Mouse (Mus musculus): ENCODE results near the gene Pheta1. TPM values are rescaled to one million over a fixed set of nuclear protein-coding genes. Genes with fewer than 3 reads are reported as not detected.
"Not testable (repeated sequence)": the region's sequence is repeated elsewhere in the genome, so short reads cannot be mapped to it uniquely, and the experiment has no call there.

Gene Pheta1
- polyA plus RNA-seq, 1 experiment from 2014 or later: 10.6 TPM

DNA sequence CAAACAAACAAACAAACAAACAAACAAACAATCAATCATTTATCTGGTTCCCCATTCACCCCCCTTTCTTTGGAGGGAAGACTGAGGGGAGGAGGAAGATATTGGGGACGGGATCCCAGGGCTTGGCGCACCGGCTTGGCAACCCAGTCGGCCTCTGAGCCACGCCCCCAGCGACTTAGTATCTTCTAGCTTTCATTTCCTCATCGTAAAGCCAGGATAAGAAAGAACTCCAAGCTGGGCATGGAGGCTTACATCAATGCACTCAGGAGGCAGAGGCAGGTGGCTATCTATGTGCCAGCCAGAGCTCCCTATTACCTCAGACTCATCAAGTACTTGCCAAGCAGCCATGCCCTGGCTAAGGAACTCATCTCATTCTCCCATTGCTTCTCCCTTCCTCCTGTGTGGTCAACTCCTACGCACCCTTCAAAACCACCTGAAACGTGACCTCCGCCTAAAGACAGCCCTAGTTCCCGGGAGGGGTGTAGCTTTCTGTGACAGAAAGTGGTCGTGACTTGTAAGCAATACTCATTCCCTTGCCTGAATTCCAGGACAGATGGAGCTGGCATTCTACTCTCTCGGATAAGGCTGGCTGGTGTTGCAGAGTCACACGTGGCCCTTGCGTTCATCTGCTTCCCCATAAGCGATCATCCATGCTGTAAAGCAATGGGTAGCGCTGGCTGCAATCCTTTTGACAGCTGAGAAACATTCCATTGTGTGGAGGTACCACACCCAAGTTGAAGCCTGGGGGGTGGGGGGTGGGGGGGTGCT, 5.5 kb upstream of the Pheta1 start:
- Histone ChIP-seq H3K4me2 (peak overlapping the region; percentile 83), H3K36me3 (ENCODE audit: control insufficient read depth, insufficient read depth, low read length) (no peaks in the 10 kb centered on the region; the same call in 1 of the 2 replicates), H3K27me3 (ENCODE audit: control insufficient read depth, insufficient read depth, low read length) (peaks cover 16% of the 10 kb centered on the region), H3K9me3 (replicated peaks; ENCODE audit: control insufficient read depth, low read length) (no peaks in the 10 kb centered on the region), H3K27ac (ENCODE audit: low read depth, low read length) (no peak overlapping the region), H3K4me3 (ENCODE audit: low read depth, low read length) (peak overlapping the region; percentile 51), H3K4me1 (ENCODE audit: control insufficient read depth, insufficient read depth, low read length) (peaks cover 23% of the 10 kb centered on the region), H3K9ac (ENCODE audit: low read depth, low read length) (no peak overlapping the region; the same call in 1 of the 2 replicates)
- WGBS (ENCODE audit: insufficient replicate concordance): 15% methylated on average over 17 of the region's 17 CpGs
- no peak for ATAC-seq (replicated peaks; ENCODE audit: insufficient number of reproducible peaks, low FRiP score, low TSS enrichment)

- H3K9ac ChIP-seq (ENCODE audit: low read depth, low read length): no peak overlapping the region
- no peak overlapping the region for H3K4me3 ChIP-seq (ENCODE audit: low read depth, low read length)
- H3K36me3 ChIP-seq (ENCODE audit: control insufficient read depth, insufficient read depth, low read length): no peaks in the 10 kb centered on the region; the same call in 1 of the 2 replicates
- H3K27ac ChIP-seq (ENCODE audit: low read depth, low read length): no peak overlapping the region
- H3K4me2 ChIP-seq: 0 out of 2 replicates have a peak overlapping the region, but pooled peaks have one; percentile 16
- H3K9me3 ChIP-seq (replicated peaks; ENCODE audit: control insufficient read depth, low read length): no peaks in the 10 kb centered on the region
- ATAC-seq (replicated peaks; ENCODE audit: insufficient number of reproducible peaks, low FRiP score, low TSS enrichment): no peak
- H3K4me1 ChIP-seq (ENCODE audit: control insufficient read depth, insufficient read depth, low read length): peaks cover 28% of the 10 kb centered on the region
- WGBS (ENCODE audit: insufficient replicate concordance): 23% methylated on average over 4 of the region's 4 CpGs
- H3K27me3 ChIP-seq (ENCODE audit: control insufficient read depth, insufficient read depth, low read length): peaks cover 16% of the 10 kb centered on the region
Measured at GRCm38 (mm10) chr5:121845361-121845760, 3.4 kb upstream of the Pheta1 start.

GRCm38 (mm10) chr5:121846322-121846721, 2.5 kb upstream of the Pheta1 start:
- no peak for ATAC-seq (replicated peaks; ENCODE audit: insufficient number of reproducible peaks, low FRiP score, low TSS enrichment)
- H3K9ac ChIP-seq (ENCODE audit: low read depth, low read length): no peak overlapping the region
- WGBS (ENCODE audit: insufficient replicate concordance): 66% methylated on average over 11 of the region's 11 CpGs

GRCm38 (mm10) chr5:121847269-121847668, 1.5 kb upstream of the Pheta1 start:
- not testable (repeated sequence) for ATAC-seq (replicated peaks; ENCODE audit: insufficient number of reproducible peaks, low FRiP score, low TSS enrichment); H3K4me2 ChIP-seq; H3K9ac ChIP-seq (ENCODE audit: low read depth, low read length); H3K36me3 ChIP-seq (ENCODE audit: control insufficient read depth, insufficient read depth, low read length); H3K9me3 ChIP-seq (replicated peaks; ENCODE audit: control insufficient read depth, low read length); H3K27ac ChIP-seq (ENCODE audit: low read depth, low read length); H3K4me3 ChIP-seq (ENCODE audit: low read depth, low read length)
- Histone ChIP-seq H3K4me1 (ENCODE audit: control insufficient read depth, insufficient read depth, low read length) (peaks cover 34% of the 10 kb centered on the region), H3K27me3 (ENCODE audit: control insufficient read depth, insufficient read depth, low read length) (peaks cover 16% of the 10 kb centered on the region)
- 72% methylated on average over 3 of the region's 3 CpGs for WGBS (ENCODE audit: insufficient replicate concordance)

More at GRCm38 (mm10) chr5:121846322-121846721, 2.5 kb upstream of the Pheta1 start:
- H3K27ac ChIP-seq (ENCODE audit: low read depth, low read length): no peak overlapping the region
- H3K4me3 ChIP-seq (ENCODE audit: low read depth, low read length): no peak overlapping the region
- peaks cover 33% of the 10 kb centered on the region for H3K4me1 ChIP-seq (ENCODE audit: control insufficient read depth, insufficient read depth, low read length)
- H3K36me3 ChIP-seq (ENCODE audit: control insufficient read depth, insufficient read depth, low read length): no peaks in the 10 kb centered on the region; the same call in 1 of the 2 replicates
- H3K4me2 ChIP-seq: no peak overlapping the region
- peaks cover 16% of the 10 kb centered on the region for H3K27me3 ChIP-seq (ENCODE audit: control insufficient read depth, insufficient read depth, low read length)
- H3K9me3 ChIP-seq (replicated peaks; ENCODE audit: control insufficient read depth, low read length): no peaks in the 10 kb centered on the region

DNA sequence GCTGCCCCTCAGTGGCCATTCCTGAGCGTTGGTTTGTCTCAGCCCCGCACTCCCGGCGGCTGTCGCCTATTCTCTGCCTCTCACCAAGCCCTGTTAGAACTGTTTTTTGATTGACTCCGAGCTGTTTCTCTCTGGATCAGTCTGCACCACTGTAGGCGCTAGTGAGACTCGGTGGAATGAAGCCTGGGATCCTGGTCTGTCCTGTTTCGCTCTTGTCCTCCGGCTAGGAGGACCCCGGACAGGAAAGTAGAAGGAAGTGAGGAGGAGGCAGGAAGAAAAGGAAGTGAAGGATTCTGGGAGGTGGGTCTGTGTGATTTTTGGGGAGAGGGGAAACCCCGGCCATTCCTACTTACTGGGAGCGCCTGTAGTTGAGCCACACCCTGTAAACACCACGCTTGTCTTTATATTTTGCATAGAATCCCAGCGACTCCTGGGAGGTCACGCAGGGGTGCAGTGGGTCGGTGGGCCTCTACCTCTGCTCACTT, 707 bp upstream of the Pheta1 start:
- peaks cover 15% of the 10 kb centered on the region for H3K27me3 ChIP-seq (ENCODE audit: control insufficient read depth, insufficient read depth, low read length)
- peak overlapping the region; percentile 86 for H3K4me3 ChIP-seq (ENCODE audit: low read depth, low read length)
- peaks cover 7% of the 10 kb centered on the region for H3K36me3 ChIP-seq (ENCODE audit: control insufficient read depth, insufficient read depth, low read length)
- peak overlapping the region; percentile 78 for H3K27ac ChIP-seq (ENCODE audit: low read depth, low read length)
- peaks cover 29% of the 10 kb centered on the region for H3K4me1 ChIP-seq (ENCODE audit: control insufficient read depth, insufficient read depth, low read length)
- H3K4me2 ChIP-seq: peak overlapping the region; percentile 82
- 2% methylated on average over 17 of the region's 17 CpGs for WGBS (ENCODE audit: insufficient replicate concordance)
- no peak for ATAC-seq (replicated peaks; ENCODE audit: insufficient number of reproducible peaks, low FRiP score, low TSS enrichment)
- no peaks in the 10 kb centered on the region for H3K9me3 ChIP-seq (replicated peaks; ENCODE audit: control insufficient read depth, low read length)
- peak overlapping the region; percentile 76 for H3K9ac ChIP-seq (ENCODE audit: low read depth, low read length)

DNA sequence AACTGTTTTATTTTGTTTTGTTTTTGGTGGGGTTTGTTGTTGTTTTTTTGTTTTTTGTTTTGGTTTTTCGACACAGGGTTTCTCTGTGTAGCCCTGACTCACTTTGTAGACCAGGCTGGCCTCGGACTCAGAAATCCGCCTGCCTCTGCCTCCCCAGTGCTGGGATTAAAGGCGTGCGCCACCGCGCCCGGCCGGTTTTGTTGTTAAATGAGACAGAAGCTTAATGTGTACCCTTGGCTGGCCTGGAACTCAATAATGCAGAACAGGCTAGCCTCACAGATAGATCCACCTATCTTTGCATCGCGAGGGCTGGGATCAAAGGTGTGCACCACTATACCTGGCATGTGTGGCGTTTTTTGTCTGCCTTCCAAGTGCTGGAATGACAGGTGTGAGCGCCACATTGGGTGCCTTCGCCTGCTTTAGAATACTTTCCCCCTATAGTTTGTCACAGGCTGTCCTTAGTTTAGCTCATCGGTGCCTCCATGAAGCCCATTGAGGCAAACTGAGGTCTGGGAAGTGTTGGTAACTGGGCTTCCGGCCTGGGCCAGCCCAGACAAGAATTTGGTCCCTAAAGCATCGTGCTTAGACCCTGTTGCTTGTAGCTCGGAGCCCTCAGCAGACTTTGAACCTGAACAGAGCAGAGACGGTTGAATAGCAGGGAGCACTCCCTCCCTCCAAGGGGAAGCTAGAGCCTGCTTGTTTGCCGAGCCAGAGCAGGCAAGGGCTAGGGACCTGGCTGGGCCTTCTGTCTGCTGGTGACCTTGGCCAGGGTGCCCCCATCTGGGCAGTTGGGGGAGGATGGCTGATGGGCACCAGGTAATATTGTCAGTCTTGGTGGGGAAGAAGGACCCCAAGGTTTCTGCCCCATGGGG, 930 bp downstream of the Pheta1 start:
- Histone ChIP-seq H3K27ac (ENCODE audit: low read depth, low read length) (no peak overlapping the region), H3K4me3 (ENCODE audit: low read depth, low read length) (peak overlapping the region; percentile 86), H3K9ac (ENCODE audit: low read depth, low read length) (peak overlapping the region; percentile 90), H3K4me2 (peak overlapping the region; percentile 82), H3K9me3 (replicated peaks; ENCODE audit: control insufficient read depth, low read length) (no peaks in the 10 kb centered on the region), H3K36me3 (ENCODE audit: control insufficient read depth, insufficient read depth, low read length) (peaks cover 8% of the 10 kb centered on the region), H3K27me3 (ENCODE audit: control insufficient read depth, insufficient read depth, low read length) (peaks cover 3% of the 10 kb centered on the region; the same call in 1 of the 2 replicates), H3K4me1 (ENCODE audit: control insufficient read depth, insufficient read depth, low read length) (peaks cover 24% of the 10 kb centered on the region)
- ATAC-seq (replicated peaks; ENCODE audit: insufficient number of reproducible peaks, low FRiP score, low TSS enrichment): no peak
- whole genome bisulfite sequencing (ENCODE audit: insufficient replicate concordance): 41% methylated on average over 20 of the region's 20 CpGs

DNA sequence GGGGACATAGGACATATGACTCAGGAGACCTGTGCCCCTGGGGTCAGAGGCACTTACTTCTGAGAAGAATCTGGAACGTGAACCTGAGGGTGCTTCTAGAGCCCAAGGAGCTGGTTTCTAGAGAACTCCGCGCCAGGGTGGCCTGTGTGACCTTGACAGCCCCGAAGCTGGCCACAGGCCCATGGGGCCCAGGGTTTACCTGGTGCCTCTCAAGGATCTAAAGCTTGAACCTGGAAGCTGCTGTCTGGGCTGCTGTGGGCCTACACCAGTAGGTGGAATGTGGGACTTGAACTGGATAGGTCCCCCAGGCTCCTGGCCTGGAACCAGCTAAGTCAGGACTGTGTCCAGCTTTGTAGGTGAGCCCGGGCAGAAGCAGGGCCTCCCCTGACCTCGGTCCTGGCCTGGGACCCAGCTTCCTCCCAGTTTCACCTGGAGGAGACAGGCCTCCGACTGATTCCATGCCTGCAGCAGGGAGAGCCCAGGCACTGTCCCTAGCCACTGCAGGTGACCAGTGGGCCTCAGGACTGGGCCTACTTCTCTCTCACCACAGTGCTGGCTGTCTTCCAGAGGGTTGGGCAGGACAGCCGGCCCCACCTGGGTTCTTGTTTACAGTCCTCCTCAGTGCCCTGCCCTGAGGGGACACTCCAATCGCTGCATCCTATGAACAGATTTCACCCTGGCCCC, 4.7 kb downstream of the Pheta1 start:
- H3K27ac ChIP-seq (ENCODE audit: low read depth, low read length): no peak overlapping the region
- peak overlapping the region; percentile 11; the same call in 1 of the 2 replicates for H3K4me2 ChIP-seq
- no peak for ATAC-seq (replicated peaks; ENCODE audit: insufficient number of reproducible peaks, low FRiP score, low TSS enrichment)
- H3K4me1 ChIP-seq (ENCODE audit: control insufficient read depth, insufficient read depth, low read length): peaks cover 22% of the 10 kb centered on the region
- 86% methylated on average over 9 of the region's 9 CpGs for WGBS (ENCODE audit: insufficient replicate concordance)
- no peaks in the 10 kb centered on the region for H3K27me3 ChIP-seq (ENCODE audit: control insufficient read depth, insufficient read depth, low read length)
- H3K9ac ChIP-seq (ENCODE audit: low read depth, low read length): no peak overlapping the region
- no peaks in the 10 kb centered on the region for H3K9me3 ChIP-seq (replicated peaks; ENCODE audit: control insufficient read depth, low read length)
- H3K4me3 ChIP-seq (ENCODE audit: low read depth, low read length): no peak overlapping the region
- H3K36me3 ChIP-seq (ENCODE audit: control insufficient read depth, insufficient read depth, low read length): peaks cover 8% of the 10 kb centered on the region

GRCm38 (mm10) chr5:121854768-121855167, 6.0 kb downstream of the Pheta1 start:
- peaks cover 8% of the 10 kb centered on the region for H3K36me3 ChIP-seq (ENCODE audit: control insufficient read depth, insufficient read depth, low read length)
- H3K4me2 ChIP-seq: no peak overlapping the region
- no peak overlapping the region for H3K4me3 ChIP-seq (ENCODE audit: low read depth, low read length)
- H3K27me3 ChIP-seq (ENCODE audit: control insufficient read depth, insufficient read depth, low read length): no peaks in the 10 kb centered on the region
- WGBS (ENCODE audit: insufficient replicate concordance): 79% methylated on average over 10 of the region's 10 CpGs
- no peak overlapping the region for H3K9ac ChIP-seq (ENCODE audit: low read depth, low read length)
- H3K4me1 ChIP-seq (ENCODE audit: control insufficient read depth, insufficient read depth, low read length): peaks cover 18% of the 10 kb centered on the region
- H3K9me3 ChIP-seq (replicated peaks; ENCODE audit: control insufficient read depth, low read length): no peaks in the 10 kb centered on the region
- no peak for ATAC-seq (replicated peaks; ENCODE audit: insufficient number of reproducible peaks, low FRiP score, low TSS enrichment)
- no peak overlapping the region for H3K27ac ChIP-seq (ENCODE audit: low read depth, low read length)

All from heart, embryonic 11.5 days (tissue).